Mouse (Mus musculus) C2C12 (cell line): ENCODE measurements around the gene Syne3.

Experiments used
- CEBPB ChIP-seq: IDR thresholded peaks from one replicate; pipeline ENCODE4 v1.6.1; 2011; ENCODE audit warnings: low read depth, mild to moderate bottlenecking, control low read depth, moderate library complexity
- CTCF ChIP-seq: IDR thresholded peaks from one replicate; pipeline ENCODE4 v1.5.1; 2011; ENCODE audit not compliant: control insufficient read depth, insufficient read depth, insufficient read length
- FOSL1 ChIP-seq: IDR thresholded peaks from one replicate; pipeline ENCODE4 v1.8.0; 2011; ENCODE audit warnings: mild to moderate bottlenecking, low read length; ENCODE audit not compliant: poor library complexity, insufficient read depth, severe bottlenecking
- MAX ChIP-seq: IDR thresholded peaks from one replicate; pipeline ENCODE4 v1.6.1; 2011; ENCODE audit warnings: mild to moderate bottlenecking, control low read depth
- MYOD1 ChIP-seq: IDR thresholded peaks from one replicate; pipeline ENCODE4 v1.6.1; 2011; ENCODE audit warnings: low read depth; ENCODE audit not compliant: control insufficient read depth, insufficient read length
- MYOG ChIP-seq: IDR thresholded peaks from one replicate; pipeline ENCODE4 v1.6.1; 2011; ENCODE audit not compliant: control insufficient read depth, insufficient read length; ENCODE audit errors: extremely low read depth
- USF1 ChIP-seq: IDR thresholded peaks from one replicate; pipeline ENCODE4 v1.6.1; 2011; ENCODE audit warnings: low read depth, mild to moderate bottlenecking, control low read depth, moderate library complexity

GRCm38 (mm10) chr12:104917297-104917696 is 92.3 kb downstream of the Syne3 start:
- TF ChIP-seq CTCF (no peak), USF1 (no peak), MAX (no peak), MYOG (no peak), FOSL1 (no peak), MYOD1 (peak; percentile 25), CEBPB (peak; percentile 43)
